Mouse (Mus musculus) hematopoietic multipotent progenitor cell, adult 10-12 weeks (in vitro differentiated cells): Measurements from ENCODE around the gene Grb14. TPM values are rescaled to one million over a fixed set of nuclear protein-coding genes. Genes with fewer than 3 reads are reported as not detected.

Source experiments
- polyA plus RNA-seq: library from polyadenylated mRNA; stranded (reverse); fragments of >175 nt; gene quantifications from 2 replicates; pipeline ENCODE4 v1.2.3, GENCODE M21; 2012; ENCODE audit warnings: low replicate concordance

Gene Grb14
- 0.07 and 0.13 TPM in 2 replicates for polyA plus RNA-seq

DNA sequence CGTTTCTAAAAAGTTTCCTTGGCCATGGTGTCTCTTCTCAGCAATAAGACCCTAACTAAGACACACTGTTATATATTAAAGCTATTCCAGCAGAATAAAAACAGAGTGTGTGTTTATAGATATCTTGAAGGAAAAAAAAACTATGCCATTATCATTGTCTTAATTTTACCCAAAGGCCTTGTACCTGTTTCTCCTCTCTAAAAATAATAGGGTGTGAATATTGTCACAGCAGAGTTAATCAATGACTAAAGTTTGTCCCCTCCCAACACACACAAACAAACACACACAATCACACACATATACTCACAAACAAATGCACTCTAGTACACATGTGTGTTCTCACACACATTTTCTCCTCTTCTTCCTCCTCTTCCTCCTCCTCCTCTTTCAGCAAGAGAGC is at the start of gene Grb14:
Gene Grb14, minus strand, starts transcription at position 101 of the 400 bp plus-strand sequence.

Other genes with a start within 250 kb of the Grb14 start
- gene Cobll1, start 214.4 kb upstream of the Grb14 start, polyA plus RNA-seq = 10.5 and 25.7 TPM in 2 replicates